In genomic region chr4:145286369-145287120, GRCm38 (mm10) we compare ENCODE assay signal across 9 mouse cellular contexts. TPM values are rescaled to one million over a fixed set of nuclear protein-coding genes. Genes with fewer than 3 reads are reported as not detected.
DNase-seq lines count a peak whose midpoint lies in the region; ATAC-seq and TF ChIP-seq lines count a peak whose summit lies in the region.
"Had no signal": no experiment of that assay in that cellular context is flagged by ENCODE, and none has a peak within 500 bp of the region (broad histone marks: within the 10 kb centered on the region; RNA-seq: fewer than 3 reads in every experiment).

No protein-coding gene starts in this region.

- WGBS in forebrain, embryonic 12.5 days: 52% methylated on average over 4 of the region's 4 CpGs
- 31% methylated on average over 4 of the region's 4 CpGs for WGBS in liver, embryonic 14.5 days (ENCODE audit: insufficient replicate concordance)
- WGBS in neural tube, embryonic 11.5 days: 53% methylated on average over 4 of the region's 4 CpGs

- no peaks in the 10 kb centered on the region for H3K36me3 ChIP-seq in forebrain, embryonic 12.5 days (replicated peaks)
- no peaks in the 10 kb centered on the region for H3K36me3 ChIP-seq in liver, embryonic 14.5 days (replicated peaks; ENCODE audit: control insufficient read depth, insufficient read depth, low read depth)
- no peaks in the 10 kb centered on the region for H3K36me3 ChIP-seq in neural tube, embryonic 11.5 days (ENCODE audit: control insufficient read depth, insufficient read depth, low read length)
- H3K36me3 ChIP-seq: heart, embryonic 13.5 days had no signal

- intact Hi-C loops in heart, postnatal 36 days (cut with DNase I): loop anchor here (1.0 to 5.0 kb wide), 3 partner anchors 39 to 130 kb away; partner anchors contain the start of gene Tnfrsf1b

- no peak overlapping the region for H3K4me3 ChIP-seq in forebrain, embryonic 12.5 days (replicated peaks)
- no peak overlapping the region for H3K4me3 ChIP-seq in liver, embryonic 14.5 days (ENCODE audit: insufficient read depth in 1 of 2, low read depth in 2 of 2, low read length in 2 of 2)
- no peak overlapping the region for H3K4me3 ChIP-seq in neural tube, embryonic 11.5 days (ENCODE audit: low read depth, low read length)
- H3K4me3 ChIP-seq: heart, embryonic 13.5 days had no signal

- peak; percentile 79 for TF ChIP-seq CTCF in liver, embryonic 14.5 days (IDR thresholded peaks at IDR 0.05; ENCODE audit: low read depth)

- H3K9me3 ChIP-seq in forebrain, embryonic 12.5 days: no peaks in the 10 kb centered on the region
- no peaks in the 10 kb centered on the region for H3K9me3 ChIP-seq in liver, embryonic 14.5 days (ENCODE audit: control insufficient read depth, low read length)
- no peaks in the 10 kb centered on the region for H3K9me3 ChIP-seq in neural tube, embryonic 11.5 days (ENCODE audit: control insufficient read depth, low read length)
- H3K9me3 ChIP-seq: heart, embryonic 13.5 days had no signal

- DNase-seq in ES-CJ7 (ENCODE audit: low read depth, low spot score): peak; percentile 83
- peak; percentile 82 for DNase-seq in brain, adult 2 months (ENCODE audit: low read depth, low spot score)
- DNase-seq in heart, postnatal 36 days: peak; percentile 79 to 81
- peak; percentile 63 to 67 for DNase-seq in kidney, postnatal 4 days
- peak; percentile 26 to 44 (median 41) for DNase-seq in liver, embryonic 14.5 days (ENCODE audit: low read depth in 3 of 3, low spot score in 3 of 3)
- DNase-seq in neural tube, embryonic 11.5 days (ENCODE audit: low spot score): peak; percentile 61
- peak; percentile 85 for DNase-seq in thymus, postnatal 0 days (ENCODE audit: low spot score)

- H3K27ac ChIP-seq in forebrain, embryonic 12.5 days: no peak overlapping the region
- no peak overlapping the region for H3K27ac ChIP-seq in liver, embryonic 14.5 days
- no peak overlapping the region for H3K27ac ChIP-seq in neural tube, embryonic 11.5 days (ENCODE audit: low read depth, low read length)
- H3K27ac ChIP-seq: heart, embryonic 13.5 days had no signal

- H3K4me2 ChIP-seq in forebrain, embryonic 12.5 days: no peak overlapping the region
- H3K4me2 ChIP-seq in liver, embryonic 14.5 days (ENCODE audit: low read depth): no peak overlapping the region
- no peak overlapping the region for H3K4me2 ChIP-seq in neural tube, embryonic 11.5 days (ENCODE audit: low read depth)
- H3K4me2 ChIP-seq: heart, embryonic 13.5 days had no signal

- H3K9ac ChIP-seq in forebrain, embryonic 12.5 days: no peak overlapping the region
- no peak overlapping the region for H3K9ac ChIP-seq in liver, embryonic 14.5 days (replicated peaks)
- H3K9ac ChIP-seq in neural tube, embryonic 11.5 days (ENCODE audit: low read length): no peak overlapping the region
- H3K9ac ChIP-seq: heart, embryonic 13.5 days had no signal

- H3K27me3 ChIP-seq in forebrain, embryonic 12.5 days: no peaks in the 10 kb centered on the region
- H3K27me3 ChIP-seq in liver, embryonic 14.5 days (ENCODE audit: control insufficient read depth, insufficient read depth, low read length): no peaks in the 10 kb centered on the region
- H3K27me3 ChIP-seq in neural tube, embryonic 11.5 days (ENCODE audit: control insufficient read depth, insufficient read depth, low read length): no peaks in the 10 kb centered on the region
- H3K27me3 ChIP-seq: heart, embryonic 13.5 days had no signal

- peak; percentile 55; the same call in 1 of the 2 replicates for ATAC-seq in forebrain, embryonic 12.5 days (ENCODE audit: low FRiP score)
- peak; percentile 44 for ATAC-seq in liver, embryonic 14.5 days (ENCODE audit: insufficient read depth)
- peak; percentile 76 for ATAC-seq in neural tube, embryonic 11.5 days (ENCODE audit: insufficient read depth, low FRiP score, low TSS enrichment)

- H3K4me1 ChIP-seq in forebrain, embryonic 12.5 days: no peaks in the 10 kb centered on the region
- H3K4me1 ChIP-seq in liver, embryonic 14.5 days (replicated peaks; ENCODE audit: control insufficient read depth in 2 of 2, insufficient read depth in 2 of 2, low read length in 1 of 2): no peaks in the 10 kb centered on the region; a peak in 1 of 4 replicates
- H3K4me1 ChIP-seq in neural tube, embryonic 11.5 days (ENCODE audit: control insufficient read depth, insufficient read depth, low read length): no peaks in the 10 kb centered on the region

- TF ChIP-seq EP300 in liver, embryonic 14.5 days (IDR thresholded peaks at IDR 0.05; ENCODE audit: low read depth): no peak

RNA-seq across cellular contexts. Expression of gene Tnfrsf8, which starts 28.4 kb away (rescaled TPM):
- polyA plus RNA-seq in forebrain, embryonic 12.5 days (2016; fragmentation: Nextera tagmentation; extraction: Ambion mirVana): 0.10 and 0.21 TPM in 2 replicates
- under 1 TPM in 1 of 2 experiments, not detected in 1; 0.11 TPM for total RNA-seq in heart, postnatal 36 days (2021)
- 0.02 and 0.03 TPM in 2 replicates for polyA plus RNA-seq in liver, embryonic 14.5 days (2012; rRNA removed)
- 0.05 TPM in 2 replicates for polyA plus RNA-seq in liver, embryonic 14.5 days (2014; fragmentation: Nextera tagmentation; extraction: Ambion mirVana)
- 0.21 TPM in 1 of 2 replicates, not detected in the other for polyA plus RNA-seq in neural tube, embryonic 11.5 days (2014; fragmentation: Nextera tagmentation; extraction: Ambion mirVana)
- polyA plus RNA-seq in thymus, postnatal 0 days (2015; fragmentation: Nextera tagmentation; extraction: Ambion mirVana): 13.6 and 15.3 TPM in 2 replicates

RNA-seq across cellular contexts. Expression of gene Tnfrsf1b, which starts 39.9 kb away (rescaled TPM):
- polyA plus RNA-seq in forebrain, embryonic 12.5 days (2016; fragmentation: Nextera tagmentation; extraction: Ambion mirVana): 1.3 and 1.6 TPM in 2 replicates
- total RNA-seq in heart, postnatal 36 days (2021): 1 to 10 TPM; 6.0 to 8.1 TPM
- 3.2 and 4.5 TPM in 2 replicates for polyA plus RNA-seq in liver, embryonic 14.5 days (2012; rRNA removed)
- 4.2 and 4.7 TPM in 2 replicates for polyA plus RNA-seq in liver, embryonic 14.5 days (2014; fragmentation: Nextera tagmentation; extraction: Ambion mirVana)
- polyA plus RNA-seq in neural tube, embryonic 11.5 days (2014; fragmentation: Nextera tagmentation; extraction: Ambion mirVana): 2.0 and 2.1 TPM in 2 replicates
- 12.5 and 12.9 TPM in 2 replicates for polyA plus RNA-seq in thymus, postnatal 0 days (2015; fragmentation: Nextera tagmentation; extraction: Ambion mirVana)

Comparison
In these comparisons a context has a peak if more than half of its experiments do, and no peak if none do; other contexts are left out.
1. RNA of gene Tnfrsf8, which starts 28.4 kb away (polyA plus RNA-seq): 13.6 to 15.3 TPM in thymus, postnatal 0 days; 0.21 TPM in neural tube, embryonic 11.5 days, 0.10 to 0.21 TPM in forebrain, embryonic 12.5 days and 0.02 to 0.05 TPM in liver, embryonic 14.5 days; every median in the first group is over 10 times any median in the second.
2. Peak in every context shown above with its lines, with median percentiles within 50 percentile points of each other: DNase-seq and ATAC-seq.